Mouse (Mus musculus): Measurements from ENCODE around the gene Engase.

- TF ChIP-seq GATA1 (IDR thresholded peaks at IDR 0.05; ENCODE audit: borderline replicate concordance, low read length) = no peak
- TF ChIP-seq CTCF (IDR thresholded peaks at IDR 0.05; ENCODE audit: low read depth, low read length) = no peak
- TF ChIP-seq TAL1 (conservative IDR thresholded peaks at IDR 0.05; ENCODE audit: low read depth, low read length) = no peak
- no peak for TF ChIP-seq GATA2 (IDR thresholded peaks at IDR 0.05; ENCODE audit: borderline replicate concordance, low read depth, low read length)
- no peak for TF ChIP-seq POLR2AphosphoS5 (IDR thresholded peaks at IDR 0.05; ENCODE audit: insufficient replicate concordance, low read depth, low read length)
Measured at GRCm38 (mm10) chr11:118495065-118495464, 18.4 kb downstream of the Engase start.

Measured in G1E (cell line).